In the genomic region with DNA sequence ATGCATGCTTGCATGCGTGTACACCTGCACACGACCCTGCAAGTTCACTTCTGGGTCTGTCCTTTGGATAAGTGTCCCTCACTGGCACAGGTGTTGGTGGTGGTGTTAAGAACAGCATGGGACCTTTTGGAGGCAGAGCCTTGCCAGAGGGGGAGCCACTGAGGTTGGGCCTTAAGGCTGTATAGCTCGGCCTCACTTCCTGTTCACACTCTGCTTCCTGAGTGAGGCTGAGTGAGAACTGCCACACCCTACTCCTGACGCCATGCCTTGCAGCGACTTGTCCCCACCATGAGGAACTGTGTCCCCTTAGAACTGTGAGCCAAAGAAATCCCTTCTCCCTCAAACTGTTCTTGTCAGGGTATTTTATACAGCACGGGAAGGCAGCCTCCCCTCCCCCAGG, we compare ENCODE assay signal across 21 mouse cellular contexts. TPM values are rescaled to one million over a fixed set of nuclear protein-coding genes. Genes with fewer than 3 reads are reported as not detected.
A peak's percentile ranks its signal among the peaks of the same experiment; 100 is the strongest.
DNase-seq lines count a peak whose midpoint lies in the region; ATAC-seq and TF ChIP-seq lines count a peak whose summit lies in the region.
"Had no signal": no experiment of that assay in that cellular context is flagged by ENCODE, and none has a peak within 500 bp of the region (broad histone marks: within the 10 kb centered on the region; RNA-seq: fewer than 3 reads in every experiment).

No protein-coding gene starts in this region.

- TF ChIP-seq CTCF in layer of hippocampus, adult 2 months (conservative IDR thresholded peaks at IDR 0.05): peak; percentile 27; the same call in 1 of the 2 replicates

- no peak overlapping the region for H3K4me3 ChIP-seq in layer of hippocampus, adult 2 months
- H3K4me3 ChIP-seq: embryonic facial prominence, embryonic 12.5 days; erythroblast, embryonic 14.5 days; forebrain, embryonic 13.5 days; heart, embryonic 15.5 days; hindbrain, embryonic 15.5 days; megakaryocyte, embryonic 14.5 days; midbrain, embryonic 15.5 days had no signal

- peak overlapping the region; percentile 97 for H3K27ac ChIP-seq in layer of hippocampus, adult 2 months
- H3K27ac ChIP-seq: embryonic facial prominence, embryonic 12.5 days; forebrain, embryonic 13.5 days; heart, embryonic 15.5 days; hindbrain, embryonic 15.5 days; midbrain, embryonic 15.5 days had no signal

- ATAC-seq in megakaryocyte, adult 5-6 weeks (ENCODE audit: poor library complexity, severe bottlenecking): 0 out of 2 replicates have a peak, but pooled peaks have one; percentile 14
- ATAC-seq: forebrain, embryonic 13.5 days; midbrain, embryonic 15.5 days had no signal

- DNase-seq in layer of hippocampus, adult 2 months (ENCODE audit: low spot score in 2 of 2): no peak
- no peak for DNase-seq in layer of hippocampus, adult 11-12 months (ENCODE audit: low spot score)
- DNase-seq in thymus, postnatal 25 days: peak; percentile 19
- no peak for DNase-seq in thymus, adult 18-20 months
- no peak for DNase-seq in testis, postnatal 10 days (ENCODE audit: low spot score)
- DNase-seq in adrenal gland, postnatal 4 days (ENCODE audit: low spot score in 2 of 2): no peak
- DNase-seq: adrenal gland, adult 2 months; cerebellum, postnatal 10 days; gastrocnemius, postnatal 36 days; heart, postnatal 4 days; kidney, adult 11 months; lung, adult 18-20 months; lung, postnatal 14 days had no signal

RNA-seq across cellular contexts. Expression of gene Nphp4, which starts 25.1 kb away (rescaled TPM):
- 10 to 100 TPM; 28.3 to 29.7 TPM for total RNA-seq in layer of hippocampus, adult 2 months (2021)
- total RNA-seq in megakaryocyte, adult 5-6 weeks (2015): 0.27 and 0.91 TPM in 2 replicates
- total RNA-seq in megakaryocyte, adult 5-6 weeks (2017): 0.18 TPM in 1 of 2 replicates, not detected in the other
- 1 to 10 TPM; 4.5 to 6.5 TPM for total RNA-seq in adrenal gland, postnatal 4 days (2021)

RNA-seq across cellular contexts. Expression of gene Kcnab2, which starts 26.3 kb away (rescaled TPM):
- 100 to 1,000 TPM; 740 to 785 TPM for total RNA-seq in layer of hippocampus, adult 2 months (2021)
- 51.4 and 61.6 TPM in 2 replicates for total RNA-seq in megakaryocyte, adult 5-6 weeks (2015)
- total RNA-seq in megakaryocyte, adult 5-6 weeks (2017): 77.7 and 116 TPM in 2 replicates
- total RNA-seq in adrenal gland, postnatal 4 days (2021): 10 to 100 TPM; 10.1 to 10.4 TPM

Comparison
In these comparisons a context has a peak if more than half of its experiments do, and no peak if none do; other contexts are left out.
1. RNA of gene Kcnab2, which starts 26.3 kb away (total RNA-seq): 740 to 785 TPM in layer of hippocampus, adult 2 months; 51.4 to 116 TPM in megakaryocyte, adult 5-6 weeks and 10.1 to 10.4 TPM in adrenal gland, postnatal 4 days; every median in the first group is over 4 times any median in the second.